Mouse (Mus musculus) brain, embryonic 14.5 days (tissue): ENCODE measurements around the gene Orai1.

Experiments used
- CTCF ChIP-seq: fragments of 200-500 bp; IDR thresholded peaks from 2 replicates; pipeline ENCODE4 v1.5.1; 2012; ENCODE audit warnings: inconsistent platforms, mild to moderate bottlenecking, moderate library complexity, borderline replicate concordance; ENCODE audit not compliant: insufficient read depth, insufficient read length; ENCODE audit errors: extremely low read depth
- POLR2A ChIP-seq: fragments of 200-500 bp; IDR thresholded peaks from 2 replicates; pipeline ENCODE4 v1.6.1; 2012; ENCODE audit warnings: mild to moderate bottlenecking, inconsistent platforms, borderline replicate concordance; ENCODE audit not compliant: poor library complexity, insufficient read depth, insufficient read length, severe bottlenecking; ENCODE audit errors: extremely low read depth

DNA sequence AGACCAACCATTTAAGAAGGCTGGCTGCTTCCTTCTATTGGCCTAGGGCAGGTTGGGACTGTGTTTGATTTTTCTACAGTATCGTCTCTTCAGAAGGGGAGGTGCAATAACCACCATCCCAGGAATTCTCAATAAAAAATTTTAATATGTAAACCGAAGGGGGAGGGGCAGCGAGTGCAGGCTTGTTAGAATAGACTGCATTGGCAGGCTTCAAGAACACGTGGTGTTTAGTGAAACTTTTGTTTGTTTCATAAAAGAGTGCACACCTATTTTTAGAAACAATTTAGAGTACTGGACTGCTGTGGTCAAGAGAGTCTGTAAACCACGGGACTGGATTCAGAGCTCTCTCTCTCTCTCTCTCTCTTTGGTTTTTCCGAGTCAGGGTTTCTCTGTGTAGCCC, 8.2 kb downstream of the Orai1 start:
- TF ChIP-seq POLR2A (no peak), CTCF (no peak)
